Mouse (Mus musculus) brain, embryonic 14.5 days (tissue): Measurements from ENCODE around the gene Atp8a1.

Experiments used
- CTCF ChIP-seq: fragments of 200-500 bp; IDR thresholded peaks from 2 replicates; pipeline ENCODE4 v1.5.1; 2012; ENCODE audit warnings: inconsistent platforms, mild to moderate bottlenecking, moderate library complexity, borderline replicate concordance; ENCODE audit not compliant: insufficient read depth, insufficient read length; ENCODE audit errors: extremely low read depth
- POLR2A ChIP-seq: fragments of 200-500 bp; IDR thresholded peaks from 2 replicates; pipeline ENCODE4 v1.6.1; 2012; ENCODE audit warnings: mild to moderate bottlenecking, inconsistent platforms, borderline replicate concordance; ENCODE audit not compliant: poor library complexity, insufficient read depth, insufficient read length, severe bottlenecking; ENCODE audit errors: extremely low read depth

GRCm38 (mm10) chr5:67753057-67753456 lies 94.2 kb downstream of the Atp8a1 start:
- TF ChIP-seq POLR2A (no peak), CTCF (no peak)
